Mouse (Mus musculus) spleen, adult 12 weeks (tissue): ENCODE data around the gene Gfy.
"Not testable (repeated sequence)": the region's sequence is repeated elsewhere in the genome, so short reads cannot be mapped to it uniquely, and the experiment has no call there.

Source experiments
- DNase-seq: peaks from one replicate; pipeline ENCODE4 v3.0.0; 2022; ENCODE audit warnings: low spot score

The Gfy gene

DNA sequence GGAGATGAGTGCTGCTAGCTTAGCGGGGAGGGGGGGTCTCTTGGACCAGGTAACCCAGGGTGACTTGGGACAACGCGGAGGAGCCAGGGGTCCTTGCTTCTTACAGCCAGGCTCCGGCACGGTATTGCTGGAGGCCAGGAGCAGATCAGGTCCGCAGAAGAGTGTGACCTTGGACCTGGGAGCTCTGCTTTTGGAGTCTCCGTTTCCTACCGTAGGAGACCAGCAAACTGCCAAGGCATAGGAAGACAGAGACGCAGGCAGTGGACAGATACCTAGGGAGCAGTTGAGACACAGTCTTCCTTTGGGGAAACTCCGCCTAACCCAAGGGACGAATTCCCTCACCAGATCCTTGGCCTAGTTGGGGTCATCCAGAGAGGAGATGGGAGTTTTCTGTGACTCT lies 13.7 kb downstream of the Gfy start:
- DNase-seq = no peak

DNA sequence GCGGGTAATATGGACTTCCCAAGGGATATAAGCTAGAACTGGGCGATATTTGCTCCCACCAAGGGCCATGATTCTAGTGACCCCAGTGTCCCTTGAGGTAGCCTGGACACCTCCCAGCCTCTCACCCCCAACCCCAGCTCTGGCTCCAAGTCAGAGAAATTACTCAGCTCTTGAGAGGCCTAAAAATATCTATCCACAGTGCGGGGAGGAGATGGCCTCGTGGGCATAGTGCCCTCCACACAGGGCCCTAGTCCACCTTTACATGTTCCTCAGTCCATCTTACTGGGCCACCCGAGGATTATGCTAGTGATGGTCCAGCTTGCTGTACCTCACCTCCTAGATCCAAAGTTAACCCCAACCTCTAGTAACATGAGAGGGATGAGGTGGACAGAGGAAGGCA lies 14.5 kb downstream of the Gfy start:
- no peak for DNase-seq

DNA sequence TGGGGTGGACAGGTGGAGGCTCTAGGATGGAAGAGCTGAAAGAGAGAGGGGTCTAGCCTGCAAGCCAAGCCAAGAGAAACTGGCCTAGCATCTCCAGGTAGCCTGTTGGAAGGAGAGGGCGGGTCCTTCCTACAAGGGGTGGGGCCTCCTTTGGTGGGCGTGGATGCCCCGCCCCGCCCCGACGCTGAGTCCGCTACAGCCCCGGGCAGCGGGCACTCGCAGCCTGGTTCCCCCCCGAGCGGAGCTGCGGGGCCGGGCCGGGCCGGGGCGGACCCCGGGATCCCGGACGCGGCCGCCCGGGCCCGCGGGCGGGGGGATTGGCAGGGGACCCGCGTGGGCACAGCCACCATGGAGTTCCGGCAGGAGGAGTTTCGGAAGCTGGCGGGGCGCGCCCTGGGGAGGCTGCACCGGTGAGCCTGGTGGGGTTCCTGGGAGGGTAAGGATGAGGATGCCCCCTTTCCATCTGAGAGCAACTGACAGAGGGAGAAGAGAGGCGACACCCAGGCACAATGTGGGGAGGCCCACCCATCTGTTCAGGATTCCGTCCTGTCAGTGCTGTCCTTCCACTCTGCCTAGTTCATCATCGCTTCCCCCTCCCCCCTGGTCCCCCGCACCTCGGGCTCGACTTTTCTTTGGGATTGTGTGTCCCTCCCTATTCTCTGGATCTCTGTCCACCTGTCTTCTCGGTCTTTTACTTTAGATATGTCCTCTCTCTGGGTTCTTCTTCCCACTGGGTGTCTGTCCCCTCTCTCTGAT lies 15.5 kb downstream of the Gfy start, which contains the start of gene Slc17a7:
TSS of gene Slc17a7 (plus strand) at position 215 of the 756 bp plus-strand sequence.
- DNase-seq = no peak

DNA sequence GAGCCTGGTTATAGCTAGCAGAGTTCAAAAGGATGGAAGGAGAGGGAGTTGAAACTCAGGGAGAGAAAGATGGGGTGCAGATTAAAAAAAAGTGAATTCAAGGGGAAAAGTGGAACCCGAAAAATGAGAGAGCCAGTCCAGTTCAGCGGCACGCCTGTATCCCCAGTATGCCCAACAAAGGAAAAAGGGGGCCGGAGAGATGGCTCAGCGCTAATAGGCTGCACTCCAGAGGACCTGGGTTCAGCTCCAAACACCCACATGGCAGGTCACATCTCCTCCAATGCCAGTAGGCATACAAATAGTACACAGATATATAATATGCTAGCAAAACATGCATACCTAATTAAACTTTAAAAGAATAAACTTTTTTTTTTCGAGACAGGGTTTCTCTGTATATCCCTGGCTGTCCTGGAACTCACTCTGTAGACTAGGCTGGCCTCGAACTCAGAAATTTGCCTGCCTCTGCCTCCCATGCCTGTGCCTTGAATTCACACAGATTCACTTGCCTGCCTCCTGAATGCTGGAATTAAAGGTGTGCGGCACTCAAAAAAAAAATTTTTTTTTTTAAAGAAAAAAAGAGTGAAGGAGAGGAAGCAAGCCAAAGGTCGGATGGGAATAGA lies 16.3 kb downstream of the Gfy start:
- DNase-seq = no peak

DNA sequence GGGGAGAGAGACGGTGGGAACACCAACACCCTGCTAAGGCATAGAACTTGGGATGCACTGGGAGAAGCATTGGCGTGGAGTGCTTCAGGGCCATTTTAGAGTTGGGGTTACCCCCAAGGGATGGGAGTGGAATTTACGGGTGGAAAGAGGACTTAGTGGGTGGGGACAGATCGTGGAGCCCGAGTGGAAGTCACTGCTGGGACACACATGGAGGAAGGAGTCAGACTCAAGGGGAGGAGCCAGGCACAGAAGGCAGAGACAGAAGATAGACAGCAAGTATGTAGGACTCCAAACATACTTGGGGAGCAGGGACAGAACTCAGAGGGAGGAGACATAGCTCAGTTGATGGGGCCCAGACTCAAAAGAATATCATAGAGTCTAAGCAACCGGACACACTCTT lies 16.8 kb downstream of the Gfy start:
- no peak for DNase-seq

DNA sequence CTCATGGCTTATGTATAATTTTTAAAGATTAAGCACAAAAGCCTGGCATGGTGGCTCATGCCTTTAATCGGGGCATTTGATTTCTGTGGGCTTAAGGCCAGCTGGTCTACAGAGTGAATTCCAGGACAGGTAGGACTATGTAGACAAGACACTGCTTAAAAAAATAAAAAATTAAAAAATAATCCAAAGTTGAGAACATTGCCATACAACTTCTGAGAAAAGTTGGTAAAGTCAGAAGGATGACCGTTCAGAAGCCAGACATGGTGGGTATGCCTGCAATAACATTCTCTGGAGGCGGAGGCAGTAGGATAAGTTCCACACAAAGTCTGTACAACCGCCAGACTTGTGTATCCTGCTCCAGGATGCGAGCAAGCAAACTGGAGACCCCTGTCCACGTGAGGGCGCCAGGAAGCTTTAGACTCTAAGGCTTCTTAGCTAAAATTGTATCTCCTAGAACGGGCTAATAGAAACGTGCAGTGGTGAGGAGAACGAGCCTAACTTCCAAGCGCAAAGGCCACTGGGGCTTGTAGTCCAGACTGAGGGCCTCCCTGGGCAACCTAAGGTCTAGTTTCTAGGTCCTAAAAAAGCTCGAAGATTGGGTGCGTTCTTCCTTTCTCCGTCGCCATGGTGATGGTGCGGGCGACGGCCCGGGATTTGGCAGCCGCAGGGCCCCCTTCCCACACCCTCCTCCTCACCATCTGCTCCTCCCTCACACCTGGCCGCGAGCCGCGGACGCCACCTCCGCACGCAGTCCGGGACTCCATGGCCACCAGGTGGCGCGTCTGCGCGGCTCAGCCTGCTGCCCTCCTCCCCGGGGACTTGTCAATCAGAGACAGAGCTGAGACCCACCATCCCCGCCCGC lies 17.5 kb downstream of the Gfy start:
- DNase-seq = peak; percentile 76

DNA sequence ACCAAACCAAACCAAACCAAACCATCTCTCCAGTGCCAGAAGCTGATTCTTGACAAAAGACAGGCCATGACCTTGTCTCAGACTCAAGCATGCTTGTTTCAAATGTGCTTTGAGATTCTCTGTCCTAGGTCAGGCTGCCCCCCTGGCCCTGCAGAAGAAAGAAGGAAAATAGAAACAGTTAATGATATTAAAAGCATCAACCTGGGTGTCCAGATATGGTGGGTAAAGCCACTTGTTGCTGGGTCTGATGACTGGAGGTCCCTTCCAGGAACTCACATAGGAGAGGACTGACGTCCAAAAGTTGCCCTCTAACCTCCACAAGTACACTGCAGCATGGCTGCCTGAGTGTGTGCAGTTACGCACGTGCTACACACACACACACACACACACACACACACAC lies 18.5 kb downstream of the Gfy start:
- DNase-seq = no peak

DNA sequence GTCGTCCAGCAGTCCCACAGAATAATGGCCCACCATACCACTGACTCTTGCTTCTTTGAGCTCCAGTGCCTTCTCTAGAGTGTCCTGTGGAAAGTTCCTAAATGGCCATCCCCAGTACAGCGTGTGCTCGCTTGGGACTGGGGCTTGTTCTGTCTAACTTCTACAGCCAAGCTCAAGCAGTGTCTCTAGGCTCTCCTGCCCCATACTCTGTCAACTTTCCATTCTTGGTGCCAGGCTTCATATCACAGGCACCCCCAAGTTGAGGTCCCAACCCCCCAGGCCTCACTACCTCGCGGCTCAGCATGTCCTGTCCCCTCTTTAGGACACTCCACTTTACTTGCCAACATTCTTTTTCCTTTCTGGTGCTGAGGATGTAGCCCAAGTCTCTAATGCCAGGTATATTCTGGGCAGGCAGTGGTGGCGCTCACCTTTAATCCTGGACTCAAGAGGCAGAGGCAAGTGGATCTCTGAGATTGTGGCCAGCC lies 19.0 kb downstream of the Gfy start:
- no peak for DNase-seq

DNA sequence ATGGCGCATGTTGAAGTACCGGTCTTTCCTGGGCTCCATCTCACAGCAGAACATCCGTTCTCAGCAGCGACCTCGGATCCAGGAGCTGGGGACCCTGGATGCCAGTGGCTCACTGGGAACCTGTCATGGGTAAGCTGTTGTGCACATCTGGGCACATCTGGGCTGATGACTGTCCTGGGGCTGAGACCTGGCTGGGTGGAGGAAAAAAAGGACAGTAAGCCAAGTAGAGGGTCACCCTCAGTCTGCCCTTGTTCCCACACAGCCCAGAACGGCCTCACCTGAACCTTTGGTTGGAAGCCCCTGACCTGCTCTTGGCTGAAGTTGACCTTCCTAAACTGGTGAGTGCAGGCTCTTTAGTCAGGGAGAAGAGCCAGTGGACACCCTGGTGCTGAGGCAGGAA lies 20.4 kb downstream of the Gfy start:
- DNase-seq = no peak

DNA sequence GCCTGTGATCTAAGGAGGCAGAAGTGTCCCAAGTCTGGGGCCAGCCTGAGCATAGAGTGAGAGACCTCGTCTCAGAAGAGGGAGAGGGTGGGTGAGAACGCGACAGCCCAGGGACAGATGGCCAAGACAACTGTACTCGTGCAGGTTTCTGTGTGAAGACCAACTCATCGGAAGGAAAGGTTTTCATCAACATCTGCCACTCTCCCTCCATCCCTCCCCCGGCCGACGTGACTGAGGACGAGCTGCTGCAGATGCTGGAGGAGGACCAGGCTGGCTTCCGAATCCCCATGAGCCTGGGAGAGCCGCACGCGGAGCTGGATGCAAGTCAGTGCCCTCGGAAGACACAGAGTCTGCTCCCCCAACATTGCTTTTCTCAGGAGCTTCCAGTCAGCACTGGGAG lies 21.9 kb downstream of the Gfy start:
- no peak for DNase-seq

DNA sequence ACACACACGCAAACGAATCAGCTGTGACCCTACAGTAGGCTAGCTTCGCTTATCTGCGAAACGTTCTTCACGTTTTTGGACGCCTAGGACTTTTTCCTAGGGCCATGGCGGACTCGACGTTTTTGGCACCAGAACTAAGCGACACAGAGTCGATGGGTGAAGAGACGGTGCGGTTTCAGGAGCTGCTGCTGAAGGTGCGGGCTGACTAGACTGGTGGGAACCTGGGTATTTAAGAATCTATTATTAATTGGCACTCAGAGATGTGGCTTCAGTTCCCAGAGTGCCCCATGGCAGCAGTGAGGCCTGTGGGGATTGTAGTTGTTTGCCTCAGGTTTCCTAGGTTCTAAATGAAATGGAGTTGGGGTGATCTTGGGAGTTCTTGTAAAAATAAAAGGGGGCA lies 23.2 kb downstream of the Gfy start:
- DNase-seq = no peak

DNA sequence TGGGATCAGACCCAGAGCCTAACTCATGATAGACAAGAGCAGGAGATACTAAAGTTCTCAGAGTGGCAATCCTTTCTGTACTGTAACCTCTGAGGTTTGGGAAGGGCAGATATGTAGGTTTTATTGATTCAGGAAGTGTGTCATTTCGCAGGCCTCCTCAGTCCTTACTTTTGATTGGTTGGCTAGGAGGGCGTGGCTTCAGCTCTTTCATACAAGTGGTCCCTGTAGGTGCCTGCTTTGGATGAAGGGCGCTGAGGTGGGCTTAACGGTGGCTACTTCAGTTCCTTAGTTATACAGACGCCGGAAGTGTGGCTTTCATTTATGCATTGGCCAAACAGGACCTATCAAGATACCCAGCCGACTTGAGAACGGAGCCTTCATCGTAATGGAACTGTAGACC lies 23.8 kb downstream of the Gfy start:
- DNase-seq = no peak

DNA sequence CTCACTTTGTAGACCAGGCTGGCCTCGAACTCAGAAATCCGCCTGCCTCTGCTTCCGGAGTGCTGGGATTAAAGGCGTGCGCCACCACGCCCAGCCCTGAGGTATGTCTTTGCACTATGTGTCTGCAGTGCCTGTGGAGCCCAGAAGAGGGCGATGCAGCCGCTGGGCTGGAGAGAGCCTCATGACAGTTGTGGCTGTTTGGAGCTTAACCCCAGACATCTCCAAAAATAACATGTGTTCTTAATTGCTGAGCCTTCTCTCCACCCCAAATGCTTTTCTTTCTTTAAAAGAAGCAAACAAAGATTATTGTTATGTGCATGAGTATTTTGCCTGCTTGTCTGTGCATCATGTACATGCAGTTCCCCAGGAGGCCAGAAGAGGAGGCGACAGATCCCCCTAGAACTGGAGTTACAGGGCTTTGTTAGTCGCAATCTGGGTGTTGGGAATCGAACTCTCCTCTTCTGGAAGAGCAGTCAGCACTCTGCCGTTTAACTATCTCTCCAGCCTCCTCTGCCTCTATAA lies 24.3 kb downstream of the Gfy start:
- DNase-seq = peak; percentile 34

DNA sequence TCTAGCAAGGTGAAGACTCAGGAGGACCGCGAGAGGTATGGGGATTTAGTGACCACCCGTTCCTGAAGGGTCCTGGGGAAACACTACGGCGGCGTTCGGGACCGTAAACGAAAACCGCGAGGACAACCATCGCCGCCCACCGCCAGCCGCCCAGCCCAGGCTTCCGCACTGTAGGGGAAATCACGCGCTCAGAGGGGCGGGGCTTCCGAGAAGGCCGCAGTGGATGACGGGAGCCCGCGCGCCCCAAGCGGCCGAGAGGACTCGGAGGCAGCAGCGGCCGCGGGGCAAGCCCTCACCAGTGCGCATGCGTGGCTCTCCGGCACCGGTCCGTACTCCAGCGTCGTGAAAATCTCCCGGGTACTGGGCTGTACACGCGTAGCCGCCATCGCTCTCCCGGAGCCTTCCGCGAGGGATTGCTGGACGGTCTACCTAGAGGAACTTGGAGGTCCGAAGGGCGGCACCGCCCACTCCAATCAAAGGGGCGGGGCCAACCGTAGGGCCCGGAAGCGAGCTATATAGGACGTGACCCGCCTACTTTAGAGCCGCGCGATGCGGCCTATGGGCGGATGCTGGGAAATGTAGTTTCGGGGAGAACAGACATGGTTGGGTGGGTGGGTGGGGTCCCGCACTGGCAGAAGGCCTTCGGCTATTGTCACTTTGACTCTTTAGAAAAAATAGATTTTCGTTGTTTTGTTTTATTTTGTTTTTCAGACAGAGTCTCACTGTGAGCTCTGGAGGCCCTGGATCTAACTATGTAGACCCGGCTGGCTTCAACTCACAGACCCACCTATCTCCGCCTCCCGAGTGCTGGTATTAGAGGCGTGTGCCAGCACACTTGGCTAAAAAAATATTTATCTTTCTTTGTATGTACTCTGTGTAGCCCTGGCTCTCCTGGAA lies 25.0 kb downstream of the Gfy start, which contains the start of the genes Pih1d1 and Aldh16a1:
TSS of gene Pih1d1 (plus strand) at position 208 of the 897 bp plus-strand sequence.
TSS of gene Aldh16a1 (minus strand) at position 489 of the 897 bp plus-strand sequence.
- DNase-seq = peak; percentile 99

DNA sequence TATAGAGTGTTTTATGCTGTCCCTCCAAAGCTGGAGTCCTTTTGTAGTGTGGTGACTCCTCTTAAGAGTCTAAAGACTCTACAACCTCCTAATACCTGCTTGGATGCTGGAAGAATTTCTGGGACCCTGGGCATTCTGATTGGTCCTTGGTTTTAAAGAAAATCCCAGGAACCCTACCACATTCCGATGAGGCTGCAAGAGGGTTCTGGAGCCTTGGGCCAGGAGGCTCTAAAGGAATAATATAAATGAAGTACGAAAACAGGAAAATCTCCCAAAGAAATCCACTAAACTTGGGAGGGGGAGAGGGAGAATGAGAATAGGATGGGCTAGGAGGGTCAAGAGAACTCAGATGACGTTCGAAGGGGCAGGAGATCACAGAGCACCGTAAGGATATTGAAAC lies 25.8 kb downstream of the Gfy start:
- no peak for DNase-seq

DNA sequence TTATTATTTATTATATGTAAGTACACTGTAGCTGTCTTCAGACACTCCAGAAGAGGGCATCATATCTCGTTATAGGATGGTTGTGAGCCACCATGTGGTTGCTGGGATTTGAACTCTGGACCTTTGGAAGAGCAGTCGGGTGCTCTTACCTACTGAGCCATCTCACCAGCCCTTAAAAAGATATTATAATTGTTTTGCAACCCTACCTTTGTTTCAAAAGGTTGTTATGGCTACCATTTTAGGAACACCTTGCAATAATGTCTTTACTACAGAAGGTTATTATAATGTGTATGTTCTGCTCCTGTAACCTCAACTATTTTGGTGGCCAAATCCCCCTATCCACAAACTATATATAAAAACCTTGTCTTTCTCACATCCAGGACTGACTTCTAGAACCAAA lies 26.3 kb downstream of the Gfy start:
- not testable (repeated sequence) for DNase-seq

DNA sequence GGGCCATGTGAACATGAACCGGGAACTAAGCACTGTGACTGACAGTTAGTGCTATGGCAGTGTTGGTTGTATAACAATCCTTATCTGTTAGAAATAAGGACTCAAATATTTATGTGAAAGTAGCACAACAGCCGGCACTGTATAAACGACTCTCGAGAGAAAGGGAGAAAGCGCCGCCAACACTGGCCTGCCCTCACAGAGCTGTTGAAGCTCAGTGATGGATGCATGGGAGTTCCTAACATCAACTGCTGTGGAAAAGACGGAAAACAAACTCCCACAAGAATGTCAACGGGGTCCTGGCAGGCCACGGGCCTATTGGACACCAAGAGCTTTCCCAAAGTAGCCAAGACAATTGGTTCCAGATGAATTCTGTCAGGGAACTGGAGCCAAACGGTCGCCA lies 28.1 kb downstream of the Gfy start:
- no peak for DNase-seq

DNA sequence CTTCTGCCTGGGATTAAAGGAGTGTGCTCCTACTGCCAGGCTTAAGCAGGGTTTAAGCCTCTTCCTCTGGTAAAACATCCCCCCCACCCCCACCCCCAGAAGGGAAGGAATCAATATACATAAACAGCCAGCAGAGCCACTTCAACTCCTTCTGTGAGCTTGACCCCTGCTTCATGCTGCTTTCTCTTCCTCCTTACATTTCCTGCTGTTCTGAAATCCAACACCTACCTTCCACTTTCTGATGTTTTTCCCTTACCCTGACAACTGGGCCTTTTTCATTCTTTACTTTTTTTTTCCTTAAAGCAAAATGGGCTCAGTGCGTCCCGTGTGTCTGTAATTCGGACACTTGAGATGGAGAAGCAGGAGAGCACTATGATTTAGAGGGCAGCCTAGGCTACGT lies 29.0 kb downstream of the Gfy start:
- no peak for DNase-seq

DNA sequence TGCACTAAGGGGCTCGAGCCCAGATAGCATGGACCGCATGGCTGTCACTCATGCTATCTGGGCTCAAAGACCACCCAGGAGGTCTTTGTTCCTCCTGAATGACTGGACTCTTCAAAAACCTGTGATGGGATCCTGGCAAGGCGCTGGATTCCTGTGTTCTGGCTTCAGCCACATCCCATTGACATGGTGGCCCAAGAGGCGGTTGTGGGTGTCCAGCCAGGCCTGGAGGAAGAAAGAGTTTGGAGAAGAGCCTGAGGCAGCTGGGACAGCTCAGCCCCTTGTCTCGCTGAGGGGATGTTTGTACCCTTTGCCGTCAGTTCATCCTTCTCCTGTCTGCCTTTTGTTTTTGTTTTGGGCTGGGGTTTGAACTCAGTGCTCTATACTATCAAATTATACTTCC lies 29.8 kb downstream of the Gfy start:
- DNase-seq = no peak

DNA sequence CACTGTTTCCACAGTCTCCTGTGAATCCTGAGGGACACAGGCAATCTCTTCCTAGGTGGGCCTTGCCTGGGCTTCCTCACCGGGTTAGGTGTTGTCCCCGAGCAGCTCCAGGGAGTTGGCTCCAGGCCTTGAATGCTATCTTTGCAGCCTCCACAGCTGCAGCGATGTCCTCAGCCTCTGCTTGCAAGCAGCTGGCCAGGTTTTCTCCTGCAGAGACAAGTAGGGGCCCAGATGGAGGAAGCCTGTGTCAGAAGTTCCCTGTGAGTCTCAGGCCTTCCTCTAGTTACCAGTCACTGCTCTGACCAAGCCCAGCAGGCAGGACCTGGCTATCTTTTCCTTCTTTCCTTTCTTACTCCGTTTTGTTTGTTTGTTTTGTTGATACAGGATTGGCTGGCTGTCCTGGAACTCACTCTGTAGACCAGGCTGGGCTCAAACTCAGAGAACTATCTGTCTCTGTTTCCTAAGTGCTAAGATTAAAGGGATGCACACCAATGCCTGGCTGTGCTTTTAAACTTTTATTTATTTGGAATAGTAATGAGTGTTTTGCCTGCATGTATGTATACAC lies 30.8 kb downstream of the Gfy start:
- no peak for DNase-seq

DNA sequence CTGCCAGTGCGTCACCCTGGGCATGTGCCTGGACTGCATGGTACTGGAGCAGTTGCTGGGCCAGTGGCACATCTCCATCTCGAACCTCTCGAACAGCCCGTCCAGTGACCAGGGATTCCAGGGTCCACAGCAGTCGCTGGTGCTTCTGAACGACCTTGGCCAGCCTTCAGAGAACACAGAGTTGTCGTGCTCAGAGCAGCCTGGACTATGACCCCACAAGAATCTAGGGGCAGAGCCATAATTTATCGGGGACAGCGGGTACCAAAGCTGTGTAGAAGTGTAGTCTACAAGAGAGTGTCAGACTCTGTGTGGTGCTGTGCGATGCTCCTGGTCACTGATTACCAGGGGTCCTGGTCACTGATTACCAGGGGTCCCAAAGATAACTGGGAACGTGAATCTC lies 31.5 kb downstream of the Gfy start:
- no peak for DNase-seq
